Mouse (Mus musculus) CH12.LX (cell line): ENCODE measurements around the gene Vmn2r51.
"Not testable (repeated sequence)": the region's sequence is repeated elsewhere in the genome, so short reads cannot be mapped to it uniquely, and the experiment has no call there.

Experiments used
- CHD1 ChIP-seq: IDR thresholded peaks from 2 replicates; pipeline ENCODE4 v1.6.1; 2012; ENCODE audit warnings: low read depth, low read length, improper control_type of control experiment, inconsistent platforms
- CTCF ChIP-seq, 2 experiments: IDR thresholded peaks in 1 of 2; conservative IDR thresholded peaks in 1 of 2; 2 replicates each; pipeline ENCODE4 v1.5.1; 2011 to 2012; ENCODE audit warnings: low read depth in 2 of 2, low read length in 2 of 2, improper control_type of control experiment in 1 of 2, inconsistent platforms in 1 of 2, mild to moderate bottlenecking in 1 of 2, moderate library complexity in 1 of 2
- E2F4 ChIP-seq: IDR thresholded peaks from 2 replicates; pipeline ENCODE4 v1.6.1; 2011; ENCODE audit warnings: low read depth, low read length, improper control_type of control experiment; ENCODE audit not compliant: insufficient replicate concordance
- EP300 ChIP-seq: IDR thresholded peaks from 2 replicates; pipeline ENCODE4 v1.6.1; 2011; ENCODE audit warnings: low read length, improper control_type of control experiment
- MAFK ChIP-seq: IDR thresholded peaks from 2 replicates; pipeline ENCODE4 v1.6.1; 2011; ENCODE audit warnings: low read length, improper control_type of control experiment; ENCODE audit not compliant: insufficient replicate concordance
- MAX ChIP-seq: IDR thresholded peaks from 2 replicates; pipeline ENCODE4 v1.6.1; 2011; ENCODE audit warnings: low read length, improper control_type of control experiment
- NELFE ChIP-seq: IDR thresholded peaks from 2 replicates; pipeline ENCODE4 v1.6.1; 2011; ENCODE audit warnings: low read depth, low read length, improper control_type of control experiment
- POLR2A ChIP-seq: IDR thresholded peaks from 2 replicates; pipeline ENCODE4 v1.6.1; 2011; ENCODE audit warnings: low read depth, mild to moderate bottlenecking, improper control_type of control experiment, low read length
- RAD21 ChIP-seq: IDR thresholded peaks from 2 replicates; pipeline ENCODE4 v1.6.1; 2011; ENCODE audit warnings: low read depth, mild to moderate bottlenecking, low read length, improper control_type of control experiment, moderate library complexity
- RCOR1 ChIP-seq: conservative IDR thresholded peaks from 2 replicates; pipeline ENCODE4 v1.6.1; 2012; ENCODE audit warnings: low read depth, mild to moderate bottlenecking, inconsistent platforms, low read length, improper control_type of control experiment
- SMC3 ChIP-seq: IDR thresholded peaks from 2 replicates; pipeline ENCODE4 v1.6.1; 2011; ENCODE audit warnings: low read depth, low read length, improper control_type of control experiment
- TBP ChIP-seq: conservative IDR thresholded peaks from 2 replicates; pipeline ENCODE4 v1.6.1; 2011; ENCODE audit warnings: low read depth, low read length, improper control_type of control experiment
- USF1 ChIP-seq: IDR thresholded peaks from 2 replicates; pipeline ENCODE4 v1.6.1; 2014; ENCODE audit warnings: low read depth, mild to moderate bottlenecking, inconsistent platforms, low read length, improper control_type of control experiment
- ZKSCAN1 ChIP-seq: IDR thresholded peaks from 2 replicates; pipeline ENCODE4 v1.6.1; 2012; ENCODE audit warnings: low read depth, inconsistent platforms, low read length, improper control_type of control experiment, borderline replicate concordance

GRCm38 (mm10) chr7:10105641-10106040, at the start of gene Vmn2r51:
- TF ChIP-seq NELFE; EP300; E2F4; RAD21; CTCF (conservative IDR thresholded peaks at IDR 0.05 in 1 of 2, IDR thresholded peaks at IDR 0.05 in 1 of 2; ENCODE audit: low read depth in 2 of 2, low read length in 2 of 2); POLR2A; SMC3; RCOR1; MAFK; MAX; USF1; ZKSCAN1; CHD1; TBP: not testable (repeated sequence)
